Mouse (Mus musculus) liver, embryonic 14.5 days (tissue): Measurements from ENCODE around the gene Il22ra1. TPM values are rescaled to one million over a fixed set of nuclear protein-coding genes. Genes with fewer than 3 reads are reported as not detected.

ENCODE experiments used
- ATAC-seq: fragments of 200-750 bp; cut with Nextera tagmentation; 2 replicates; pipeline ENCODE4 v1.8.0; 2017; ENCODE audit warnings: moderate number of reproducible peaks, mild to moderate bottlenecking, moderate library complexity; ENCODE audit not compliant: insufficient read depth
- DNase-seq, 3 experiments: peaks; one replicate each; pipeline ENCODE4 v3.0.0-alpha.2; 2012 to 2013; ENCODE audit warnings: low read depth in 3 of 3, low spot score in 3 of 3
- H3K27ac ChIP-seq: fragments of 300-500 bp; sonication (generic); 2 replicates; pipeline ENCODE4 v1.5.1; 2014; ENCODE audit warnings: moderate library complexity, mild to moderate bottlenecking, control low read depth, inconsistent platforms
- H3K27me3 ChIP-seq: fragments of 300-500 bp; sonication (generic); 2 replicates; pipeline ENCODE4 v1.6.1; 2014; ENCODE audit warnings: mild to moderate bottlenecking, low read length, moderate library complexity; ENCODE audit not compliant: control insufficient read depth, insufficient read depth
- H3K36me3 ChIP-seq: fragments of 300-500 bp; sonication (generic); replicated peaks from 2 replicates; pipeline ENCODE4 v1.6.1; 2014; ENCODE audit warnings: low read depth; ENCODE audit not compliant: control insufficient read depth, insufficient read depth
- H3K4me1 ChIP-seq, 2 experiments: fragments of 200-500 bp in 1 of 2; fragments of 300-500 bp in 1 of 2; sonication (generic) in 1 of 2; replicated peaks; 2 replicates each; pipeline ENCODE4 v1.6.1; 2012 to 2014; ENCODE audit warnings: antibody characterized with exemption in 1 of 2, inconsistent platforms in 1 of 2, low read length in 1 of 2; ENCODE audit not compliant: control insufficient read depth in 2 of 2, insufficient read depth in 2 of 2
- H3K4me2 ChIP-seq: fragments of 300-500 bp; sonication (generic); 2 replicates; pipeline ENCODE4 v1.6.1; 2014; ENCODE audit warnings: low read depth, mild to moderate bottlenecking, control low read depth, moderate library complexity
- H3K4me3 ChIP-seq, 2 experiments: fragments of 200-500 bp in 1 of 2; fragments of 300-500 bp in 1 of 2; sonication (generic) in 1 of 2; 2 replicates each; pipeline ENCODE4 v1.5.1; 2012 to 2014; ENCODE audit warnings: low read depth in 2 of 2, low read length in 2 of 2, mild to moderate bottlenecking in 2 of 2, control low read depth in 1 of 2, inconsistent platforms in 1 of 2, moderate library complexity in 1 of 2; ENCODE audit not compliant: insufficient read depth in 1 of 2
- H3K9ac ChIP-seq: fragments of 300-500 bp; sonication (generic); replicated peaks from 2 replicates; pipeline ENCODE4 v1.6.1; 2014; ENCODE audit warnings: mild to moderate bottlenecking, control low read depth, moderate library complexity
- H3K9me3 ChIP-seq: fragments of 300-500 bp; sonication (generic); 2 replicates; pipeline ENCODE4 v1.6.1; 2016; ENCODE audit warnings: low read length, mixed read lengths; ENCODE audit not compliant: control insufficient read depth
- CTCF ChIP-seq: IDR thresholded peaks from 2 replicates; pipeline ENCODE4 v1.5.1; 2016; ENCODE audit warnings: antibody characterized with exemption, low read depth, control low read depth
- EP300 ChIP-seq: IDR thresholded peaks from 2 replicates; pipeline ENCODE4 v1.6.1; 2016; ENCODE audit warnings: antibody characterized with exemption, low read depth
- WGBS: fragments of 180-500 bp; shearing (Covaris S2); extraction: QIAGEN DNeasy Blood & Tissue Kit; methylation state at CpG from one replicate; pipeline ENCODE4 v1.1.7; 2014; ENCODE audit not compliant: insufficient replicate concordance; 5-methylcytosine and 5-hydroxymethylcytosine counted together
- polyA plus RNA-seq, 2 experiments: library from polyadenylated mRNA; depleted of rRNA in 1 of 2; stranded (reverse) in 1 of 2; unstranded in 1 of 2; fragments of >200 nt; fragmentation: Nextera tagmentation in 1 of 2; extraction: Ambion mirVana in 1 of 2; gene quantifications; 2 replicates each; pipeline versions ENCODE4 v1.2.1 to v1.2.3; 2012 to 2014

The Il22ra1 gene
- polyA plus RNA-seq, 2 experiments: 0.36 to 0.98 TPM

DNA sequence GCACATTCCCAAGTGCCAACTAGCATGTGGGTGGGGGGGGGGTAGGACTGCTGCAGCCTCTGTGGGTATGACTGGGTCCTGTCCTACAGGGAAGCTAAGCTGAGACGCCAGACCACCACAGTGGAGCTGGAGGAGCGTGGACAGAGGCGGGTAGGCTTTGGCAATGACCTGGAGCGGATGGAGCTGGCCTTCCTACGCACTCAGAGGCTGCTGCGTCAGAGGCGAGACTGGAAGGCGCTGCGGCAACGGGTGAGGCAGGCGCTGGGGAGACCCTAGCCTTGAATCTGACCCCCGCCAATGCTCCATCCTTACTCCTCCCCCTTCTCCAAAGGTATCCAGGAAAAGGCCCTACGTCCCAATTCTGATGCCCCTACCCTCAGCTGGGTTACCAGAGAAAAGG lies 36.7 kb downstream of the Il22ra1 start:
- Histone ChIP-seq H3K27ac (no peak overlapping the region), H3K9me3 (no peaks in the 10 kb centered on the region), H3K4me3 (no peak overlapping the region), H3K4me1 (no peaks in the 10 kb centered on the region; a peak in 1 of 4 replicates), H3K9ac (no peak overlapping the region), H3K4me2 (no peak overlapping the region), H3K36me3 (no peaks in the 10 kb centered on the region), H3K27me3 (no peaks in the 10 kb centered on the region)
- WGBS: 75% methylated on average over 13 of the region's 13 CpGs
- TF ChIP-seq CTCF (no peak), EP300 (no peak)
- ATAC-seq: no peak
- no peak for DNase-seq

DNA sequence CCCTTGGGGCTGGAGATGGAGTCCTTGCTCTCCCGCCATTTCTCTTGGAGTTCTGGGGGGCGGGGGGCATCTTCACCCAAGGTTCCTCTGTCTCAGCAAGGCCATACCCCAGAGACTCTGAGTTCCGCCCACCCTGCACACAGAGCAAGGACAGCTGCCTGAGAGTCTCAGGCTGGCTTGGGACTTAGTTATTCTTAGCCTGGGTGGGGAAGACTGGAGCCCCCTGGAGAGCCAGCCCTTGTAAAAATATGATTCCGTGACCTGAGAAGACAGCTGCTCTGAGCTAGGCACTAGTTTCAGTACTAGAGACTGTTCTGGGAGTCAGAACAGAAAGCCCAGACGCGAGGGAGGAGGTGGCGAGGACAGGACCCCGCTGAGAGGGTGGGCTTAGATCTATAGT lies 37.7 kb downstream of the Il22ra1 start:
- Histone ChIP-seq H3K4me3 (no peak overlapping the region), H3K4me2 (no peak overlapping the region), H3K36me3 (no peaks in the 10 kb centered on the region), H3K9ac (no peak overlapping the region), H3K27ac (no peak overlapping the region), H3K27me3 (no peaks in the 10 kb centered on the region), H3K9me3 (no peaks in the 10 kb centered on the region), H3K4me1 (no peaks in the 10 kb centered on the region; a peak in 1 of 4 replicates)
- ATAC-seq: no peak
- TF ChIP-seq CTCF: no peak
- no peak for TF ChIP-seq EP300
- DNase-seq: no peak
- 57% methylated on average over 8 of the region's 8 CpGs for WGBS

DNA sequence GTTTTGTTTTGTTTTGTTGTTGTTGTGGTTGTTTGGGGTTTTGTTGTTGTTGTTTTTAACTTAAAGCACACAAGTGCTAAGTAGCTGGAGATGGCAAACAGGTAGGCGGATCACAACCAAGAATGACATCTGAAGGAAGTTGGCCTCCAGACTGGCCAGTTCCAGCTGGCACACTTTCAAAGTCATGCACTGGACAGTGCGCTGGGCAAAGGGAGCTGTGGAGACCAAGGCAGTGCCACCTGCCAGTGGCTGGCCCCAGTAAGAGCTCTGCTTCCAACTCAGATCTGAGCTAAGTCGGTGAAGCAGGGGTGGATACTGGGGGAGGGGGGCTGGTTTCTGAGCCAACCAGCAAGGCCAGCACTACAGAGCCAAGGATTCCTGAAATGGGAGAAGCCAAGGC lies 39.0 kb downstream of the Il22ra1 start:
- Histone ChIP-seq H3K4me2 (no peak overlapping the region), H3K4me3 (no peak overlapping the region), H3K9me3 (no peaks in the 10 kb centered on the region), H3K9ac (no peak overlapping the region), H3K36me3 (no peaks in the 10 kb centered on the region), H3K27ac (no peak overlapping the region), H3K4me1 (no peaks in the 10 kb centered on the region; a peak in 1 of 4 replicates), H3K27me3 (no peaks in the 10 kb centered on the region)
- ATAC-seq: no peak
- no peak for TF ChIP-seq CTCF
- TF ChIP-seq EP300: no peak
- DNase-seq: no peak
- WGBS: 65% methylated on average over 3 of the region's 3 CpGs

DNA sequence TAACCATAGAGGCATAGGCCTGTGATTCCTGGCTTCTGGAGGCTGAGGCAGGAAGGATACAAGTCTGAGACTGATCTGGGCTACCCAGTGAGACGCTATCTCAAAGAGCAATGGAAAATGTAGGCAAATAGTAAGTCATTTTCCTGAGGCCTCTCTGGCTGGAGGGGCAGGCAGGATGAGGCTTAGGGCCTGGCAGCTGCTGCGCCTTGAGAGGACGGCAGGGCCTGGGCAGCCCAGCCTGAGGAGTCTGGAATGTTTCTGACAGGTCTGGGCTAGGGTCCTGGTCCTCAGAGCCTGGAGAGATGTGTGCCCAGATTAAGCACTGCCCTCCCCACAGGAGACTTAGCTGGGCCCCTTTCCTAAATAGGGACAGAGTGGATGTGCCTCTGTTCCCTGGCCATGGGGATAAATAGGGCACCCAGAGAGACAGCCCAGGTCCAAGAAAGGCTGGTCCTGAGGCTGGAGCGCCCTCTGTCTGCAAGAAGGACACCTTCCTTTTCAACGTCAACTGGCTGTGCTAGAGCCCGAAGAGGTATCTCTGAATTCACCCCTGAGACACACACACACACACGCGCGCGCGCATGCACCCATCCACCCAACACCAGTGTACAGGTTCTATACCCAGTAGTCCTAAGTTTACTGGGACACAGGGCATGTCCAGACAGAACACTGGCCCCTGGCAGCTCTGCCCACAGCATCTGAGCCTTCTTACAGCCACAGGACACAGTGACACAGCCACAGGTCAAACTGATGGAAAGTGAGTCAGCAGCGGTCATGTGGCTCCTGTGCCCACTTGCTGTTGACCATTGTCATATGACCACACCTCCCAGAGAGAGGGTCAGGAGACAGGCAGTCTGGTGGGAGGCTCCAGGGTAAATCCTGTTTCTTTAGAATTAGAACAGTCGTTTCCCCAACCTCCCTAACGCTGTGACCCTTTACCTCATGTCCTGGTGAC lies 40.9 kb downstream of the Il22ra1 start:
- Histone ChIP-seq H3K4me1 (no peaks in the 10 kb centered on the region), H3K27me3 (no peaks in the 10 kb centered on the region), H3K36me3 (no peaks in the 10 kb centered on the region), H3K4me3 (no peak overlapping the region), H3K9me3 (no peaks in the 10 kb centered on the region), H3K9ac (no peak overlapping the region), H3K27ac (no peak overlapping the region), H3K4me2 (no peak overlapping the region)
- TF ChIP-seq CTCF: peak; percentile 82
- no peak for TF ChIP-seq EP300
- ATAC-seq: no peak
- WGBS: 57% methylated on average over 14 of the region's 14 CpGs
- DNase-seq: no peak

- Histone ChIP-seq H3K36me3 (no peaks in the 10 kb centered on the region), H3K4me2 (no peak overlapping the region), H3K9me3 (no peaks in the 10 kb centered on the region), H3K27ac (no peak overlapping the region), H3K4me1 (no peaks in the 10 kb centered on the region), H3K9ac (no peak overlapping the region), H3K4me3 (no peak overlapping the region), H3K27me3 (no peaks in the 10 kb centered on the region)
- WGBS: 69% methylated on average over 18 of the region's 18 CpGs
- ATAC-seq: no peak
- DNase-seq: no peak
- TF ChIP-seq EP300: no peak
- TF ChIP-seq CTCF: no peak
These were observed 42.8 kb downstream of the Il22ra1 start for GRCm38 (mm10) chr4:135770611-135771305.
